Mouse (Mus musculus) midbrain, embryonic 13.5 days (tissue): ENCODE measurements around the gene Zscan5b. TPM values are rescaled to one million over a fixed set of nuclear protein-coding genes. Genes with fewer than 3 reads are reported as not detected.
"Not testable (repeated sequence)": the region's sequence is repeated elsewhere in the genome, so short reads cannot be mapped to it uniquely, and the experiment has no call there.

Experiments
- ATAC-seq: fragments of 200-750 bp; cut with Nextera tagmentation; 2 replicates; pipeline ENCODE4 v1.8.0; 2017; ENCODE audit warnings: mild to moderate bottlenecking, moderate TSS enrichment, moderate library complexity
- H3K27ac ChIP-seq: fragments of 300-500 bp; sonication (generic); 2 replicates; pipeline ENCODE4 v1.5.1; 2015; ENCODE audit warnings: inconsistent platforms, mild to moderate bottlenecking, moderate library complexity
- H3K27me3 ChIP-seq: fragments of 300-500 bp; sonication (generic); 2 replicates; pipeline ENCODE4 v1.6.1; 2015; ENCODE audit warnings: mild to moderate bottlenecking, inconsistent platforms
- H3K36me3 ChIP-seq: fragments of 300-500 bp; sonication (generic); 2 replicates; pipeline ENCODE4 v1.6.1; 2015; ENCODE audit warnings: mild to moderate bottlenecking, inconsistent platforms
- H3K4me1 ChIP-seq: fragments of 300-500 bp; sonication (generic); replicated peaks from 2 replicates; pipeline ENCODE4 v1.6.1; 2015; ENCODE audit warnings: inconsistent platforms
- H3K4me2 ChIP-seq: fragments of 300-500 bp; sonication (generic); replicated peaks from 2 replicates; pipeline ENCODE4 v1.6.1; 2015; ENCODE audit warnings: moderate library complexity, mild to moderate bottlenecking, inconsistent platforms
- H3K4me3 ChIP-seq: fragments of 300-500 bp; sonication (generic); replicated peaks from 2 replicates; pipeline ENCODE4 v1.5.1; 2015; ENCODE audit warnings: mild to moderate bottlenecking, inconsistent platforms
- H3K9ac ChIP-seq: fragments of 300-500 bp; sonication (generic); replicated peaks from 2 replicates; pipeline ENCODE4 v1.6.1; 2015; ENCODE audit warnings: mild to moderate bottlenecking, inconsistent platforms
- H3K9me3 ChIP-seq: fragments of 300-500 bp; sonication (generic); 2 replicates; pipeline ENCODE4 v1.6.1; 2016; ENCODE audit warnings: mild to moderate bottlenecking, inconsistent platforms
- WGBS: fragments of 180-500 bp; shearing (Covaris S2); methylation state at CpG from one replicate; pipeline ENCODE4 v1.1.7; 2015; 5-methylcytosine and 5-hydroxymethylcytosine counted together
- polyA plus RNA-seq: library from polyadenylated mRNA; unstranded; fragments of >200 nt; fragmentation: Nextera tagmentation; extraction: Ambion mirVana; gene quantifications from 2 replicates; pipeline ENCODE4 v1.2.1, GENCODE M21; 2015

Zscan5b gene
- not detected in 2 replicates for polyA plus RNA-seq

GRCm38 (mm10) chr7:6221978-6222377, at the start of gene Zscan5b:
Gene Zscan5b (plus strand): TSS chr7:6222278.
- H3K4me3 ChIP-seq: no peak within 1 kb of the TSS
- no peak for ATAC-seq

DNA sequence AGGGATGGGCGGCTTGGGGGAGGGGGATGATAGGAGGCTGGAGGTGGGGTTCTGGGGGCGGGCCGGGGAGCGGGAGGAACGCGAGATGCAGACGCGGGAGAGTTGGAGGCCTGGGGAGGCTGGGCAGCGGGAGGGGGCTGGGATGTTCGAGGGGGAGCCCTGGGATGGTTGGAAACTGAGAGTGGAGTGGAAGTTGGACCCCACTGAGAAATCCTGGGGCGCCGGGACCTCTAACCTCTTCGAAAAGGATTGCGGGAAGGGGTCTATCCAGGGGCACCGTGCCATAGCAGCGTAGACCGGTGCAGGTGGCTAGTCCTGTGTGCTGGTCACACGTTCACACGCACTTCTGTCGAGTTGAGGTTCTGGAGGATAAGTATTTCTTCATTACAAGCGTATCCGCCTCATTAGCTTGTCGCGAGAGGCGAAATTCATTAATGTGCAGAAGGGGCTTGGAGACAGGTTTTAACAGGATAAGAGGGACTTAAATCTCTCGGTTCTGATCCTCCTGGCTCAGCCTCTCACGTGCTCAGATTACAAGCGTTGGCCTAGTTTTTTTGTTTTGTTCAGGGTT, 49.3 kb upstream of the Zscan5b start:
- Histone ChIP-seq H3K4me2 (peak overlapping the region; percentile 77), H3K27ac (peak overlapping the region; percentile 60), H3K27me3 (no peaks in the 10 kb centered on the region), H3K4me1 (peaks cover 20% of the 10 kb centered on the region), H3K9me3 (no peaks in the 10 kb centered on the region), H3K4me3 (peak overlapping the region; percentile 71), H3K36me3 (peaks cover 15% of the 10 kb centered on the region), H3K9ac (peak overlapping the region; percentile 82)
- ATAC-seq: peak; percentile 55
- WGBS: under 1% methylated on average over 28 of the region's 28 CpGs

More at GRCm38 (mm10) chr7:6221978-6222377, at the start of gene Zscan5b:
- no peaks in the 10 kb centered on the region for H3K27me3 ChIP-seq
- H3K9me3 ChIP-seq: peaks cover 8% of the 10 kb centered on the region; the same call in 1 of the 2 replicates
- no peak within 1 kb of the TSS for H3K27ac ChIP-seq
- H3K36me3 ChIP-seq: no peaks in the 10 kb centered on the region
- H3K4me2 ChIP-seq: no peak within 1 kb of the TSS
- no peak within 1 kb of the TSS for H3K9ac ChIP-seq
- no peaks in the 10 kb centered on the region for H3K4me1 ChIP-seq
- 92% methylated on average over 12 of the region's 12 CpGs for WGBS

DNA sequence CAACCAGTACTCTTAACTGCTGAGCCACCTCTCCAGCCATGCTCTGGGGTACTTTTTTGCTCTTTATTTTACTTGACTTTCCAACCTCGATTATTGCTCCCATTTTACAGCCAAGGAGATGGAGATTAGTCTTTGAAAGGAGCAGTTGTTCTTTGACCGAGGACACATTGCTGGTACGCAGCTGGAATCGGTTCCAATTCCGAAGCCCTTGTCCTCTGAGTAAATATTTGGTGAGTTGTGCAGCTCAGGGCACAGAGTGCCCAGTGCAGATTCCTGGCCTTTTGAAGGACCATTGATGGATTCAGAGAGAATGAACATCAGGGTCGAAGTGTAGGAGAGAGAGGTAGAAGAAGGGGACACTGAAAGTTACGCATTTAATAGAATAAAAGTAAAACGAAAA, 48.2 kb upstream of the Zscan5b start:
- H3K4me3 ChIP-seq: peak overlapping the region; percentile 71; the same call in 1 of the 2 replicates
- WGBS: 87% methylated on average over 8 of the region's 8 CpGs
- H3K4me1 ChIP-seq: peaks cover 20% of the 10 kb centered on the region
- no peak for ATAC-seq
- no peaks in the 10 kb centered on the region for H3K27me3 ChIP-seq
- peaks cover 22% of the 10 kb centered on the region for H3K36me3 ChIP-seq
- H3K27ac ChIP-seq: no peak overlapping the region
- no peak overlapping the region for H3K9ac ChIP-seq
- H3K9me3 ChIP-seq: no peaks in the 10 kb centered on the region
- no peak overlapping the region for H3K4me2 ChIP-seq

DNA sequence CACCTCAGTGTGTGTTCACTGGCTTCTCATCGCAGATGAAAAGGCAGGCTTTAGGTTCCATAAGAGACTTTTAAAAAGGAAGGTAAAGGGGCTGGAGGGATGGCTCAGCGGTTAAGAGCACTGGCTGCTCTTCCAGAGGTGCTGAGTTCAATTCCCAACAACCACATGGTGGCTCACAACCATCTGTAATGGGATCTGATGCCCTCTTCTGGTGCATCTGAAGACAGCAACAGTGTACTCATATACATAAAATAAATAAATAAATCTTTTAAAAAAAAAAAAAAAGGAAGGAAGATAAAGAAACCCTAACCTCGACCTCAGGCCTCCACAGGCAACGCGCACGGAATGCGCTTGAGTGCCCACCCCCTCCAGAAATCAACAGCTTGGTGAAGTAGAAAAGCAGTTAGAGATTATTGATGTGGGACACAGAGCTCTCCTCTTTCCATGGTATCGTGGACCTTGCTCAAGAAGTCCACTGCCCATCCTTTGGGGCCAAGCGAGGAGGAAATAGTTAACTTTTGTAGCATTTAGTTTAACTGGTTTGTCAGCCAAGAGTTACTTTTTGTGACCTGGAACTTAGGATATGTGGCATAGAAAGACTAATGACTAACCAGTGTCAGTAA, 47.6 kb upstream of the Zscan5b start:
- H3K27ac ChIP-seq, ATAC-seq, H3K27me3 ChIP-seq, H3K4me2 ChIP-seq, H3K9me3 ChIP-seq, H3K9ac ChIP-seq, H3K4me3 ChIP-seq: not testable (repeated sequence)
- Histone ChIP-seq H3K4me1 (peaks cover 20% of the 10 kb centered on the region), H3K36me3 (peaks cover 25% of the 10 kb centered on the region)
- WGBS: 90% methylated on average over 9 of the region's 9 CpGs

- Histone ChIP-seq H3K27me3 (no peaks in the 10 kb centered on the region), H3K36me3 (peaks cover 46% of the 10 kb centered on the region), H3K4me1 (no peaks in the 10 kb centered on the region), H3K9ac (no peak overlapping the region), H3K4me2 (no peak overlapping the region), H3K27ac (no peak overlapping the region), H3K9me3 (no peaks in the 10 kb centered on the region), H3K4me3 (no peak overlapping the region)
- ATAC-seq: no peak
Measured at GRCm38 (mm10) chr7:6179013-6179412, 43.1 kb upstream of the Zscan5b start.

DNA sequence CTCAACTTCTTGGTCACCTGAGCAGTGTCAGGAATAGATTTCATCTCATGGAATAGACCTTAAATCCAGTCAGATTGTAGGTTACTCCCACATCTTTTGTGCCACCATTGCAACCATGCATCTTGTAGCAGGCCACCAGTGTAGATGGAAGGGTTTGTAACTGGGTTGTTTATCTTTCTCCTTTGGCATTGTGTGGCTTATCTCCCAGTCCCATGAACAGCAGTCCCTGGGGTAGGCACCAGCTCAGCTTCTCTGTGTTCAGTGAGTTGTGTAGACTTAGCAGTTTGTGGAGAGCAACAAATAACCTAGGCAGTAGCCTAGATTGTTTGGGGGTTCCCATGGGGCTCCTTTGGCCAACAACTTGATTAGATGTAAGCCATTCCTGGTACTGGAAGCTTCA, 39.2 kb upstream of the Zscan5b start:
- Histone ChIP-seq H3K9me3 (no peaks in the 10 kb centered on the region), H3K27me3 (no peaks in the 10 kb centered on the region), H3K36me3 (peaks cover 67% of the 10 kb centered on the region), H3K27ac (no peak overlapping the region), H3K9ac (no peak overlapping the region), H3K4me1 (no peaks in the 10 kb centered on the region), H3K4me3 (no peak overlapping the region), H3K4me2 (no peak overlapping the region)
- no peak for ATAC-seq

- H3K36me3 ChIP-seq: peaks cover 71% of the 10 kb centered on the region
- no peak overlapping the region for H3K4me2 ChIP-seq
- 93% methylated on average over 19 of the region's 19 CpGs for WGBS
- no peaks in the 10 kb centered on the region for H3K27me3 ChIP-seq
- H3K9ac ChIP-seq: no peak overlapping the region
- no peak overlapping the region for H3K4me3 ChIP-seq
- peak; percentile 22; the same call in 1 of the 2 replicates for ATAC-seq
- H3K9me3 ChIP-seq: no peaks in the 10 kb centered on the region
- H3K27ac ChIP-seq: no peak overlapping the region
- no peaks in the 10 kb centered on the region for H3K4me1 ChIP-seq
Measured at GRCm38 (mm10) chr7:6183802-6184201, 38.3 kb upstream of the Zscan5b start.

GRCm38 (mm10) chr7:6184521-6184920, 37.6 kb upstream of the Zscan5b start:
- H3K4me2 ChIP-seq: no peak overlapping the region
- no peak for ATAC-seq
- no peaks in the 10 kb centered on the region for H3K4me1 ChIP-seq
- H3K27ac ChIP-seq: no peak overlapping the region
- H3K9ac ChIP-seq: no peak overlapping the region
- H3K4me3 ChIP-seq: no peak overlapping the region
- H3K9me3 ChIP-seq: no peaks in the 10 kb centered on the region
- peaks cover 74% of the 10 kb centered on the region for H3K36me3 ChIP-seq
- WGBS: 93% methylated on average over 8 of the region's 8 CpGs
- H3K27me3 ChIP-seq: no peaks in the 10 kb centered on the region

DNA sequence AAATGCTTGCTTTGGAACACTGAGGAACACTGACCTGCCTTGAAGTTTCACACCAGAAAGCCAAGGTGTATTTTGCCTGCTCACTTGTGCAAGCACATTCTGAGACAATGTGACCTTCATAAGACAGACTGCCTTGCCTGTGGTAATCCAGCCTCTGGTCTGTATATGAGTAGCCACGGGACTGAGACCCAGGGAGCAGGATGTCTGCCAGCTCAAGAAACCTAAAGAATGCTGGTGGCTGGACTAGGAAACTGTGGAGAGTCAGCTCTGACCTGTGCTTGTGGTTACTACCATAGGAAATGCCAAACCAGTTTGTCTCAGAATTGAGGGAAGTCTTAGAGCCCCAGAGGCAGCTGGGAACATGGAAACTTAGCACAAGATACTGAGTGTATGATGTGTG, 36.7 kb upstream of the Zscan5b start:
- WGBS: 100% methylated on average over 1 of the region's 1 CpGs
- no peak for ATAC-seq
- Histone ChIP-seq H3K4me2 (no peak overlapping the region), H3K27me3 (no peaks in the 10 kb centered on the region), H3K36me3 (peaks cover 76% of the 10 kb centered on the region), H3K27ac (no peak overlapping the region), H3K4me3 (no peak overlapping the region), H3K4me1 (no peaks in the 10 kb centered on the region), H3K9me3 (no peaks in the 10 kb centered on the region), H3K9ac (no peak overlapping the region)

GRCm38 (mm10) chr7:6186176-6186575, 35.9 kb upstream of the Zscan5b start:
- Histone ChIP-seq H3K9ac (no peak overlapping the region), H3K27me3 (no peaks in the 10 kb centered on the region), H3K4me2 (no peak overlapping the region), H3K4me3 (no peak overlapping the region), H3K36me3 (peaks cover 75% of the 10 kb centered on the region), H3K9me3 (no peaks in the 10 kb centered on the region), H3K27ac (no peak overlapping the region), H3K4me1 (no peaks in the 10 kb centered on the region)
- WGBS: 98% methylated on average over 2 of the region's 2 CpGs
- ATAC-seq: no peak

DNA sequence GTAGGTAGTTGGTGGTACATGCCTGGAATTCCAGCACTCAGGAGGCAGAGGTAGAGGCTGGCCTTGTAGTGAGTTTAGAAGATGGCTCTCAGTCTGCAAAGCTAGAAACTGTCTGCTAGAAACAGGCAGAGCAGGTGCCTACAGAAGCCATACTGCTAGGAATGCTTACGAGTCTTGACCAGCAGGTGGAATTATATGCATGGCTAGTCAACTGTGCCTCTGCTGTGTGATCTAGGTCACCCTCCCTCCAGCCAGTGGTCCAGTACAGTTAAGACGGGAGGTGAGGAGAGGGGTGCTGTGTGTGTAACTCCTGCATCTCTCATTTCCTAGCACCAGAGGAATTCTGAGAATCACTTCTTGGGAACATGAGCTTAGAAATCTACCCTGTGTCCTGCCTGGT, 35.3 kb upstream of the Zscan5b start:
- no peak overlapping the region for H3K9ac ChIP-seq
- no peak overlapping the region for H3K27ac ChIP-seq
- H3K36me3 ChIP-seq: peaks cover 75% of the 10 kb centered on the region
- no peak overlapping the region for H3K4me2 ChIP-seq
- H3K27me3 ChIP-seq: no peaks in the 10 kb centered on the region
- H3K4me3 ChIP-seq: no peak overlapping the region
- no peaks in the 10 kb centered on the region for H3K4me1 ChIP-seq
- no peak for ATAC-seq
- WGBS: 71% methylated on average over 2 of the region's 2 CpGs
- H3K9me3 ChIP-seq: no peaks in the 10 kb centered on the region

DNA sequence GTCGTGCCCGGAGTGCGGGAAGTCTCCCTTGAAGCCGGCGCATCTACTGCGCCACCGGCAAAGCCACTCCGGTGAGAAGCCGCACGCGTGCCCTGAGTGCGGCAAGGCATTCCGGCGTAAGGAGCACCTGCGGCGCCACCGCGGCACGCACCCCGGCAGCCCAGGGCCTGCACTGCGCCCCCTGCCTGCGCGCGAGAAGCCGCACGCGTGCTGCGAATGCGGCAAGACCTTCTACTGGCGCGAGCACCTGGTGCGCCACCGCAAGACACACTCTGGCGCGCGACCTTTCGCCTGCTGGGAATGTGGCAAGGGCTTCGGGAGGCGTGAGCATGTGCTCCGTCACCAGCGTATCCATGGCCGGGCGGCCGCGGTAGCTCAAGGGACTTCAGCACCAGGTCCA, 32.5 kb upstream of the Zscan5b start:
- no peak for ATAC-seq
- WGBS: 41% methylated on average over 44 of the region's 45 CpGs

DNA sequence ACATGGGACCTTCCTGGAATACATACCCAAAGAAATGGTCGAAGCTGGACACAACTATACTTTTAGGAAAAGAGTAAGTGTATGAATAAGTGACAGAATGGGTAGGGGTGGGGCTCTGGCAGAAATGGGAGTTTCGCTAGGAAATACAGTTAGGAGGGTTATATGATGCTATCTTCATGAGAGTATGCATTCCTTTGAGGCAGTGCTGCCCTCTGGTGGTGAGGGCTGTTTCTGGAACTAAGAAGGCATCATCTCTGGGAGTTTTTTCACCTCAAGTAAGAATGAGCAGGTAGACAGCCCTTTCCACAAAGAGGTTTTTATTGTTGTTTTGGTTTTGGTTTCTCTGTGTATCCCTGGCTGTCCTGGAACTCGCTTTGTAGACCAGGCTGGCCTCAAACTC, 30.7 kb upstream of the Zscan5b start:
- no peak for ATAC-seq
- Histone ChIP-seq H3K27me3 (no peaks in the 10 kb centered on the region), H3K4me2 (no peak overlapping the region)

More for the DNA sequence above, 32.5 kb upstream of the Zscan5b start:
- H3K4me1 ChIP-seq: no peaks in the 10 kb centered on the region
- H3K9ac ChIP-seq: no peak overlapping the region
- H3K9me3 ChIP-seq: no peaks in the 10 kb centered on the region
- no peak overlapping the region for H3K27ac ChIP-seq
- peaks cover 61% of the 10 kb centered on the region for H3K36me3 ChIP-seq
- no peaks in the 10 kb centered on the region for H3K27me3 ChIP-seq
- no peak overlapping the region for H3K4me2 ChIP-seq
- H3K4me3 ChIP-seq: no peak overlapping the region

More for the DNA sequence above, 30.7 kb upstream of the Zscan5b start:
- H3K9me3 ChIP-seq: no peaks in the 10 kb centered on the region
- WGBS: 59% methylated on average over 3 of the region's 3 CpGs
- no peak overlapping the region for H3K4me3 ChIP-seq
- H3K4me1 ChIP-seq: no peaks in the 10 kb centered on the region
- peaks cover 44% of the 10 kb centered on the region for H3K36me3 ChIP-seq
- H3K9ac ChIP-seq: no peak overlapping the region
- no peak overlapping the region for H3K27ac ChIP-seq
